Mouse (Mus musculus) cerebellum, adult 18-20 months (tissue): ENCODE measurements around the gene Atp4a.
A peak's percentile ranks its signal among the peaks of the same experiment; 100 is the strongest.
"Not testable (repeated sequence)": the region's sequence is repeated elsewhere in the genome, so short reads cannot be mapped to it uniquely, and the experiment has no call there.

Experiments used
- DNase-seq, 2 experiments: peaks; one replicate each; pipeline ENCODE4 v3.0.0; 2021

Gene Atp4a

DNA sequence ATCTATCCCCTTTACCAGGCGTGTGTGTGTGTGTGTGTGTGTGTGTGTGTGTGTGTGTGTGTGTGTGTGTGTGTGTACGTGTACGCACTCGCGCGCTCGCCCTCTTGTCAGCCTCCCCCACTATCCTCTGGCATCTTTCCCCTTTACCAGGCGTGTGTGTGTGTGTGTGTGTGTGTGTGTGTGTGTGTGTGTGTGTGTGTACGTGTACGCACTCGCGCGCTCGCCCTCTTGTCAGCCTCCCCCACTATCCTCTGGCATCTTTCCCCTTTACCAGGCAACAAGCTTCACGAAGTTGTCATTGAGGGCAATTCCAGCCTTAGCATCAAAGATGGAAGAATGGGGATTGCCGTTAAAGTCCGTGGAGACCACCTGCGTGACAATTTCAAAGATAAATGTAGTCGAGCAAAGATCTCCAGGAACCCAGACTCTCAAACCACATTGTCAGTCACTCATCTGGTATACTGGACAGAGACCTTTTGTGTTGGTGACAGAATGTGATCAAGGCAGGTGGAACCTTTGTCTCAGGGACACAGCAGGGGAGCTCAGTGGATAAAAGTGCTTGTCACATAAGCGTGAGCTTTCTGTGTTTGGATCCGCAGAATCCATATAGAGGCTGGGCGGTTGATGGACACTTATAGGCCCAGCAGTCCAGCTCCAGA is 18.2 kb downstream of the Atp4a start:
- peak; percentile 26 to 35 for DNase-seq

DNA sequence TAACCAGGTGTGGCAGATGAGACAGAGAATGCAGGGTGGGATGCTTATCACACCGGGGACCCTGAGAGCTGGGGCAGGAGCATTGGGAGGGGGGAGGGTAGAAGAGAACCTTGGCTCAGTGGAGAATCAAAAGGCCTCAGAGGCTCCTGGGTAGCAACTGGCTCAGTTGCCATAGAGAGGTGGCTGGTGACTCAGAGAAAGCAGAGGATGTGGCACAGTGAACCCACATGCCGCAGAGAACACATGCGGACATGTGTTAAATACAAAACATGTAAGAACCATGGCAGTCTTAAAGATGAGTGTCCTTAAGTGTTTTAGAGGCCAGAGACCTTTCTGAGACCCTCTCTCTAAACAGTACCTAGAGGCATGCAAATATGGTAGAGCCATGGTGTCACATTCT is 24.2 kb downstream of the Atp4a start:
- no peak for DNase-seq

DNA sequence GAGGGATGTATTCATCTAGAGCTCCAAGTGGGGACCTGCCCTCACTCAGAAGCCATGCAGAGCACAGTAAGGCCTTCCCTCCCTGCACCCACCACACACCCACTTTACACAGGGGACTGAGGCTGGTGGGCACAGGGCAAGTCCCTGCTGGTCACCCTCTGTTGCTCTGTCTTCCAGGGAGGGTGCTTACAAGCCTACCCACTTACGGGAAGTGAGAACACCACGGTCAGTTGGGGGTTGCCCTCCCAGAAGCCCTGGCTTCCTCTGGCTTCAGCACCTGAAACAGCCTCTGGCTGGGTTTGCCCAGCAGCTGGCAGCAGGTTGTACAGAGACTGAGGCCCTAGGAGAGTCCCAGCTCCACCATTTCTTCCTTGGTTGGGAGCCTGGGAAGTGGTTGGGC is 30.6 kb downstream of the Atp4a start:
- not testable (repeated sequence) for DNase-seq

DNA sequence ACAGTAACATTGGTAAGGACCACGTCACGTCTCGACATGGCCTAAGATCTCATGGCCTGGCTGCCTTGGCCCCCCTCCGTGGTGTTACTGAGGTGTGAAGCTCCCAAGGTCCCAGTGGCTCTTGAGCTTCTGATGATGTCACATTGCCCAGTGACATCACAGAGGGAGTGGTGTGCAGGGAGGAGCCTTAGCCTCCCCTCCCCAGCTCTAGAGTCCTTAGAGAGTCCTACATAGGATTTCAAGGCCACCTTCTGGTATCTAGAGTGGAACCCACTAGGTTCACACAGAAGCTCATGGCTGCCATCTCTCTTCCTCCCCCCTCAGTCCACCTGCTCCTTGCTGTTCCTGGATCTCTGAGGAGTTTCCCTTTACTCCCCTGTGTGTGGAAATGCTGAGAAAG is 31.6 kb downstream of the Atp4a start, which contains the start of gene Gapdhs:
Gapdhs (minus strand) TSS at position 65 of the 400 bp plus-strand sequence.
- DNase-seq = not testable (repeated sequence)

DNA sequence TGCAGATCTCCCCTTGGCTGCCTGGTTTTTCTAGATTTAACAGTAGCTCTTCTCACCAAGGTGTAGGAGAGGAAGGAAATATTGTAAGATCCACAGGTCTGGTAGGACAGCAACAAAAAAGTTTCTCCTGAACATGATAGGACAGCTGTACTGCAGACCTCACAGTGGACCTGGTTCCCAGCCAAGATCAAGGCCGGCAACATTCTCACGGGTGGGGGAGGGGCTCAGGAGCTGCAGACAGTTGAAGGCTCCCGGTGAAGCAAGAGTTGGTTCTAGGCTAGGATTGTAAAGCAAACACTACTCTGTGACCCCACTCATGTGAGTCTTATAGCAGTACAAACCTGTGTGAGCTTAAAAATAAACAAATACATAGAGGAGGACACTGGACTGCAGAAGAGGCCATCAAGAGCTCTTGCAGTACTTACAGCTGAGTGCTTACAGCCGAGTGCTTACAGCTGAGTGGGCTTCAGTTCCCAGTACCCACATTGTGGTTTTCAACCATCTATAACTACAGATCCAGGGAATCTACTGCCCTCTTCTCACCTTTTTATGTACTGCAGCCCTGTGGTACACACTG is 32.1 kb downstream of the Atp4a start:
- DNase-seq = no peak

DNA sequence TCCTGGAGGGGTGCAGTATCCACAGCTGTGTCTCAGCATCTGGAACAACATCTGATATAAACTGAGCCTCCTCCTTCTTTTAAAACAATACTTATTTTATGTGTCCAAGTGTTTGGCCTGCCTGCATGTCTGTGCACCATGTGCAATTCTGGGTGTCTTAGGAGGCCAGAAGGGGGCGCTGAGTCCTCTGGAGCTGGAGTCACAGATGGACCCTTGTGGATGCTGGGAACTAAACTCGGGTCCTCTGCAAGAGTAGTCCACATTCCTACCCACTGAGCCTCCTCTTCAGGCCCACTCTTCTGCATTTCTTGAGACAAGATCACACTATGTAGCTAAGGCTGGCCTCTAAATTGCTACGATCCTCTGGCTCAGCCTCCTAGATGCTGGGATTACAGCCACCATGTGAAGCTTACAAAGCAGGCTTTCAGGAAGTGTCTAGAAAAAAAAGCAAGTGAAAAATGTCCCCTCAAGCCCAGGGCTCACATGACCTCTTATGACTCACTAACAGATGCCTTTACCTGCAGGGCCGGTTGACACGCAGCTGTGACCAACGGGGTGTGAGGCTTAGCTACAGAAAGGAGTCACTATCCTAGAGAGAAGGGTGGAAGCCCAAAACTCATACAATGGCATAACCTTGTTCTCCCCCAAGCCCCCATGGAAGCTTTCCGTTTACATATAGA is 35.7 kb downstream of the Atp4a start:
- DNase-seq = no peak

DNA sequence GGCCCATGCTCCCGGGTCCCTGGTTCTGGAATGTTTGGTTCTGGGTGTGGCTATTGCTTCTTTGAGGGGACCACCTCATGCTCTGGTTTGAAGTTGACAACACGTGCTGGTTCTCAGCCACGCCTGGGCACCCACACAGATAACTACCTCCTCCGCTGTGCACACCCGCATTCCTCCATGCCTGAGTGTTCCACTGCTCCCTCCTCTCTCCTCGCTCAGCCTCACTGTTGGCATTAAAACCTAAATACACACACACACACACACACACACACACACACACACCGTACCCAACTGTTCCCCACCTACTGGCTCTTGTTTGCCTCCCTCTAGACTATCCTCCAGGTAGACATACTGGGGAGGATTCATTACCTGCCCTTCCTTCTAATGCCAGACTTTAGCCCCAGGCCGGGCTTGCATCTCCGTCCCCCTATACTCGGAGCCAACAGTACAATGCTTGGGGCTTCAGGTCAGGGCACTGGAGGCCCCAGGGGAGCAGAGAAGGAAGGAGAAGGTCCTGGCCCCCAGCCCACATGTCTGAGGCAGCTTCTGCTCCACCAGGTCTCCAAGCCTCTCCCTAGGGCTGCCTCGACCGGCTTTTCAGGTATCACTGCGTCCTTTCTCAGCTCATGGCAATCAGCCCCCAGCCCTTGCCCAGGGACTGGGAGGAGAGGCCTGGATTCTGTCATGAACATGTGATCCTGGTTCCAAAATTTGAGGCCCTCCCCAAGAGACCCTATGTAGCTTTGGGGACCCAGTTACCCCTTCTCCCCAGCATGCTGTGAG is 38.0 kb downstream of the Atp4a start:
- no peak for DNase-seq

DNA sequence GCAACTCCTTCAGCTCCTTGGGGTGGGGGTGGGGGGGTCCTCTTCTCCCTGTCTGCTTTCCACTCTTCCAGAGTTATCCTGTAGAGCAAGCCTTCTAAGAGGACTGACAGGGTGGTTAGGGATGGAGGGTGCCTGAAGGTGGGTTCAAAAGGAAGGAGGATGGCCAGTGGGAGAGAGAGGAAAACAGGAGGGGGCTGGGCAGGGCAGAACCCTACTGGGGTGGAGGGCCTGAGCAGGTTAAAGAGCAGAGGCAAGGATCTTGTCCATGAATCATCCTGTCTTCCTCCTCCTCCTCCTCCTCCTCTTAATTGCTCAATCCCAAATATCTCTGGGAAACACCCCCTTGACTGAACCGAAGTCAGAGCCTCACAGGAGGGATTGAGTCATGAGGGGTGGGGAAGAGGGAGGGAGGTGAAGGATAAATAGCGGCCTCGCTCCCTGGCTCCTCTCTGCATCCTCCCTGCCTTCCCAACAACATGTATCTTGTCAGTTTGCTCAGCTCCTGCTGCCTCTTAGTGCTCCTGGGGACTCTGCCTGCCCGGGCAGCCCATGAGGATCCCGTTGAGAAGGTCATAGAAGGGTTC is 39.2 kb downstream of the Atp4a start, which contains the start of gene Sbsn:
Sbsn (plus strand) TSS at position 386 of the 584 bp plus-strand sequence.
- no peak for DNase-seq

DNA sequence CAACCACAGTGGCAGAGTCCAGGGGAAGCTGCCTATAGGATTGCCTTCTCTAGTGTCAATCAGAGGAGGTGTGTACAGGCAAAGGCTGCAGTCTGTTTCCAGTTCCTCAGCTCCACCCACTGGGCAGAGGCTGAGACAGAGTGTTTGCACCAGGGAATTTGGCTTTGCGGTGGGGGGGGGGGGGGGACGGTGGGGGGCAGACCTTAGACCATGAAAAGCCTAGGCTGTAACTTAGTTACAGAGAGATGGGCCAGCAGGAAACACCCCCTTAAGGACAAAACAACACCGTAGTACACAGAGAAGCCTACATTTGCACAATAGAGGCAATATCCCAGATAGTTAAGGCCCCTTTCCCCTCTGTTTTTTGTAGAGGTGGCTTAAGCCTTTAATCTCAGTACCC is 45.0 kb downstream of the Atp4a start:
- DNase-seq = no peak

DNA sequence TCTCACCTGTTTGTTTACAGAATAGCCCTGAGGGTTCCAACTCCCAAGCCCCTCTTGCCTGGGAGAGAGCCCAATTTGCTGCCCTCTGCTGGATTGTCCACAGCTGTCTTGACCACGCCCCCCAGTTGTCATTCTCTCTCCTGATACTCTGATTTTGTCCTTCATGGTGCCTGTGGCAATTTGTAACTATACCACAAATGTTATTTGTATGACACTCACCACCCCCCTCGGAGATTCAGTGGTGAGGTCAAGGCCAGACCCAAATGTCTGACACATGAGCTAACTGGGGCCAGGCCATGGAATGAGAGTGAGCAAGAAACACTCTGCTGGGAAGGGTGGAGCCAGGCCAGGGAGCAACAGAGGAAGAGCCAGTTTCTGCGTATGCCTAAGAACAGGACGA is 46.8 kb downstream of the Atp4a start:
- no peak for DNase-seq

DNA sequence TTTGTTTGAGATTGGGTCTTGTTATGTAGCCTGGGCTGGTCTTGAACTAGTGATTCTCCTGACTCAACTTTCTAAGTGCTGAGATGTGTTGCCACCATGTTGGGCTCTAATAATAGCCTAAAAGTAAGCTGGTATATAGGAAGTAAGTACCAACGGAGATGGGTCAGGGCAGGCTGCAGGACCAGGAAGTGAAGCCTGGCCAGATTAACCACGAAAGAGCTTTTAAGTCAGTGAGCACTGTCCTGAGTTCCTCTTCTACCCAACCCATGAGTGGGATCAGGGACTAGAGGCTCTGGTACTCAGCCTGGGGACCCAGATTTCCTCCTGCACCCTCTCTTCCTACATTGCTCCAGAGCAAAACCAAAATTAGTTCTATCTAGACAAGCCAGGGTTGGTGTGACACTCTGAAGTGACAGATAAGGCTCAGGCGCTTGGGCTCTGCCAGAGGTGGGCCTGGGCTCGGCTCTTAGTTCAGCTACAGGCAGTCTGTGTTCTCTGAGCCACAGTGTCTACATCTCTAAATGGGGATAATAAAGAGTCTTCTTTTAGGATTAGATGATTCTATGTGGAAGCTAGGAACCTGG is 49.9 kb downstream of the Atp4a start:
- DNase-seq = no peak

DNA sequence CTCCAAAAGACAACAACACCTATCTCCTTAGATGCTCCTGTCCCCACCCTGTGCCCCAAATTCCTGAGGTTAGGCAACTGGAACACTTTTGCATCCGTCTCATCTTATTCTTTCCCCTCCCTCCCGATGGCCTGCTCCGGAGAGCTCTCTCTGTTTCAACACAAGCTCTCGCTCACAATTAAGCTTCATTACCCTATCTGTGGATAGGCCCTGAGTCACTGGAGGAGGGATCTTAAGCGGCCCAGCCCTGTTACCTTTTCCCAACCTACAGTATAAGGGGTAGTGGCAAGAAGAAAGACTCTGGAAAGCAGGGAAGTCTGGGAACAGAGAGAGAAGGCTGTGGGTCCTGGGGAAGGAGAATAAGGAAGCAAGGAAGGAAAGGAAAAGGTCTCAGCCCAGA is 51.4 kb downstream of the Atp4a start, which contains the start of gene Dmkn:
Dmkn (plus strand) TSS at position 301 of the 400 bp plus-strand sequence.
- no peak for DNase-seq

DNA sequence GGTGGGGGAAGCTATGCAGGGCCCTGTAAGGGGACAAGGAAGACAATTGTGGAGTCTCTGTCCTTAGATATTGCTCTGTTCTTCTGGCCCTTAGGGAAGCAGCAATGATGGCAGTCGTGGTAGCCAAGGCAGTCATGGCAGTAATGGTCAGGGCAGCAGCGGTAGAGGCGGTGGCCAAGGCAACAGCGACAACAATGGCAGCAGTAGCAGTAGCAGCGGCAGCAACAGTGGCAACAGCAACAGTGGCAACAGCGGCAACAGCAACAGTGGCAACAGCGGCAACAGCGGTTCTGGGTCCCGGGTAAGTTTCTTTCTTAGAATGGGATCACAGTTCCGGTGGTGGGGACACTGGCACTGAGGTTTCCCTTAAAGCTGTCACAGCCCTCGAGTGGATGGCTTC is 53.2 kb downstream of the Atp4a start:
- DNase-seq = no peak

DNA sequence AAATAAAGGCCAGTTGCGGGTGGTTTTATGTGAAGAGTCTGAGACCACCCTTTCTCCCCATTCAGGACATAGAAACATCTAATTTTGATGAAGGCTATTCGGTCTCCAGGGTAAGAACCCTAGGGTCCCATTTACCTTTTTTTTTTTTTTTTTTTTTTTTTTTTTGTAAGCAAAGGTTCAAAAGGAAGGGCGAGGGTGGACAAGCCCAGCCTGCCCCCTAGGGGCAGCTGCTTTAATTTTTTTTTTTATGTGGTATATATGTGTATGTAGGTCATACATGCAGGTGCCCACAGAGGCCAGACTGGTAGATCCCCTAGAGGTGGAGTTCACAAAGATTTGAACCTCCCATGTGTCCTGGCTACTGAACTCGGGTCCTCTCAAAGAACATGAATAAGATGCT is 54.4 kb downstream of the Atp4a start:
- no peak for DNase-seq

DNA sequence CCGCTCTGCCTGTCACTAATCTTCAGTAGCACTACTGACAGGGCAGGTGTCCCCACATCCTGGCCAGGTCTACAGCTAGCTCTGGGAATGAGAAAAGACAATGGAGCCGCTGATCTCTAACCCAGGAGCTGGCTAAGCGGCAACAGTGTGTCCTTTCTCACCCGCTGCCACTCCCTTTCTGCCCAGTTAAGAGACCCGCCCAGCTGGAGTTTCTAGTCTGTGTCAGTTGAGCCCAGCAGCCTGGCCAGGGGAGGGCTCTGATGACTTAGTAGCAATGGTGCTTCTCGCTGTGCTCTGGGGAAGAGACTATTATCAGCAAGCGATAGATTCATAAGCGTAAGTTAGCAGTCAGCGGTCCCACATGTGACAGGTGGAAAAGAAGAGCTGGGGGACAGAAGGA is 57.2 kb downstream of the Atp4a start:
- no peak for DNase-seq
